Mouse (Mus musculus) gonadal fat pad, adult 2 months (tissue): ENCODE measurements around the gene Trim43c. TPM values are rescaled to one million over a fixed set of nuclear protein-coding genes. Genes with fewer than 3 reads are reported as not detected.
"Not testable (repeated sequence)": the region's sequence is repeated elsewhere in the genome, so short reads cannot be mapped to it uniquely, and the experiment has no call there.

Source experiments
- DNase-seq: peaks from one replicate; pipeline ENCODE4 v3.0.0-alpha.2; 2012; ENCODE audit warnings: low read depth
- polyA plus RNA-seq: library from polyadenylated mRNA; depleted of rRNA; stranded (reverse); fragments of >200 nt; gene quantifications from 2 replicates; pipeline ENCODE4 v1.2.3, GENCODE M21; 2012; rRNA removed

The Trim43c gene
- polyA plus RNA-seq = not detected in 2 replicates

DNA sequence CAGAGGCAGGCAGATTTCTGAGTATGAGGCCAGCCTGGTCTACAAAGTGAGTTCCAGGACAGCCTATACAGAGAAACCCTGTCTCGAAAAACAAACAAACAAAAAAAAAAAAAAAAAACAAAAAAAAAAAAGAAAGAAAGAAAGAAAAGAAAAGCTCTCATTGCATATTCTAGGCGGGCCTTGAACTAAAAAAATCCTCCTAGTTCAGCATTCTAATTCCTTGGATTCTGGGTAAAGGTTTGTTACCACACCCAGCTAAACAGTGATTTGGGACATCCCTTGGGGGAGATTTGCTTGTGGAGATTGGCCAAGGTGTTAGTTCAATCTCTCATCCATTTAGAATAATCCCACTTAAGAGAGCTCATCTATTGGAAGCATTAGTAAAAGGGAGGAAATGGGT is at the start of gene Trim43c:
Trim43c (plus strand) TSS at position 301 of the 400 bp plus-strand sequence.
- not testable (repeated sequence) for DNase-seq

DNA sequence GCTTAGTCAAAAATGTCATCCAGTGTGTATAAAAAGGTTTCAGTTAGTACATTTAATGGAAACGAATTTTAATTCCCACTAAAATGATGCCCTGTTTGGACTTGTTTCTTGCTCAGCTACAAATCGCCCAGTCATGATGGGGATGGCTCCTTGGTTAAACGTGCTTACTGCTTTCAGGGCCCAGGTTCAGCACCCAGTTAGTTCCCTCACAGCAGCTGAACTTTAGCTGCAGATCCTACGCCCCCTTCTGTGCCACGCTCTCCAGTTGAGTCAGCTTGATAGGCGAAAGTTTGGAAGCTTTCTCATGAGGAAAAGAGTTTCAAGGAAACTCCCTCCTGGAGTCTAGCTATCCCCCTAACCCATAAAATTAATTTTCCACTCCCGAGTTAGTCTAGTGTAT is 14.1 kb downstream of the Trim43c start:
- DNase-seq = not testable (repeated sequence)

DNA sequence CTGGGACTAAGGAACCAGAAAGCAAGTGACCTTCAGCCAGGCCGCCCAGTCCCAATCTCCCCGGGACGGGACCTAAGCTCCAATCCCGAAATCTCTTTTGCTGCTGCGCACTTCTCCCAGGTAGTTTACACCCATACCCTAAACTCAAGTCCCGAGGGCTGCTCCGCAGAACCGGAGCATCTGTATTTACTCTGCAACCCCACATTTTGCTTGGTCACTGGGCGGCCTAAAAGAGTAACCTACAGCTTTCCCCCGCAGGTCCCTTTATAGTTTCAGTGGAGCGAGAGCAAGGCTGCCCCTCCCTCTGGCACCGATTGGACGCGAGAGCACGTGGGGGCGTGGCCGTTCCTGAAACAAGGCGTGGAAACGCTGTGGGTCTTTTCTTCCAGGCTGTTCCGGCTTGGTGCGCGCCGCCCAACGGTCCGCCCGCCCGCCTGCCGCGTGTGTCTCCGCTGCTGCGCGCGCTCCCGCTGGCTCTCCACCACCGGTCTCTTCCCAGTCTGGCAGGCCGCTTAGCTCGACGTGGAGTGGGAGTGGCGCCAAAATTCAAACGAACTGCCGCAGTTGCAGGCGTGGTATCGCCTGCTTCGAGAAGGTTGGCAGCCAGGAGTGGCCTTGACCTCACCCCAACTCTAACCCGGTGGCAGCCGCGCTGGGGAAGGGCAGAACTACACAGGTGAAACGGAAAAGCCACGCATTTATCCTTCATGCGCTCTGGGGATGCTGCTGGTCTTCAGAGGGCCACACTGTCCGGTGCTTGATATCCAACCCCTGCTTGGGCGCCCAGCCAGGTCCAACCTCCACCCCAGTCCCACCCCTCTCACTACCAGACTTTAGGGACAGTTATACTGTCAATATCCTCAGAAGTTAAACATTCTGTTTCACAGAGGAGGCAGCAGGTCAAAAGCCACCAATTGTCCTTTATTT is 19.9 kb downstream of the Trim43c start:
- DNase-seq = not testable (repeated sequence)

Other genes starting within 250 kb of the Trim43c start
- gene Mthfsl, start 118.9 kb upstream of the Trim43c start, polyA plus RNA-seq = 24.4 and 26.3 TPM in 2 replicates
- 5.6 and 6.6 TPM in 2 replicates for gene Bcl2a1d, start 107.2 kb upstream of the Trim43c start, polyA plus RNA-seq
- 0.77 and 1.1 TPM in 2 replicates for gene Bcl2a1a, start 117.7 kb downstream of the Trim43c start, polyA plus RNA-seq